ENCODE assay signal across 20 mouse cellular contexts in genomic region chr15:77879756-77880155, GRCm38 (mm10).
"Had no signal": no experiment of that assay in that cellular context is flagged by ENCODE, and none has a peak within 500 bp of the region (broad histone marks: within the 10 kb centered on the region; RNA-seq: fewer than 3 reads in every experiment).

No protein-coding gene starts in this region.

- H3K36me3 ChIP-seq: kidney, embryonic 15.5 days; limb, embryonic 12.5 days; limb, embryonic 15.5 days; neural tube, embryonic 12.5 days; neural tube, embryonic 15.5 days had no signal

- H3K27me3 ChIP-seq: kidney, embryonic 15.5 days; limb, embryonic 12.5 days; limb, embryonic 15.5 days; neural tube, embryonic 12.5 days; neural tube, embryonic 15.5 days had no signal

- H3K4me2 ChIP-seq: kidney, embryonic 15.5 days; limb, embryonic 12.5 days; limb, embryonic 15.5 days; liver, embryonic 11.5 days; lung, embryonic 14.5 days; midbrain, embryonic 11.5 days; neural tube, embryonic 12.5 days; neural tube, embryonic 15.5 days had no signal

- H3K9me3 ChIP-seq: kidney, embryonic 15.5 days; limb, embryonic 12.5 days; limb, embryonic 15.5 days; neural tube, embryonic 12.5 days; neural tube, embryonic 15.5 days had no signal

- DNase-seq: kidney, adult 11 months; kidney, adult 8-10 months; kidney, postnatal 10 days; kidney, postnatal 36 days; layer of hippocampus, postnatal 36 days; left cerebral cortex, postnatal 4 days; liver, postnatal 0 days; lung, embryonic 14.5 days; midbrain, embryonic 14.5 days; thymus, adult 18-20 months; thymus, postnatal 36 days had no signal

- H3K9ac ChIP-seq: kidney, embryonic 15.5 days; limb, embryonic 12.5 days; limb, embryonic 15.5 days; liver, embryonic 14.5 days; liver, postnatal 0 days; lung, embryonic 14.5 days; neural tube, embryonic 12.5 days; neural tube, embryonic 15.5 days had no signal

- H3K4me3 ChIP-seq: kidney, embryonic 15.5 days; limb, embryonic 12.5 days; limb, embryonic 15.5 days; neural tube, embryonic 12.5 days; neural tube, embryonic 15.5 days had no signal

- H3K27ac ChIP-seq: kidney, embryonic 15.5 days; limb, embryonic 12.5 days; limb, embryonic 15.5 days; liver, embryonic 14.5 days; neural tube, embryonic 12.5 days; neural tube, embryonic 15.5 days had no signal

- ATAC-seq: liver, postnatal 0 days; lung, postnatal 0 days had no signal
